Mouse (Mus musculus) adrenal gland, adult 8-10 months (tissue): ENCODE data around the gene Lsm4. TPM values are rescaled to one million over a fixed set of nuclear protein-coding genes. Genes with fewer than 3 reads are reported as not detected.

Experiments used
- total RNA-seq, 4 experiments: library from RNA; stranded (reverse); gene quantifications; 2 replicates each; pipeline ENCODE4 v1.2.4; 2022

Lsm4 gene
- total RNA-seq, 4 experiments from 2014 or later: 81.4 to 101 (median 86.6) TPM

Other genes starting within 250 kb of the Lsm4 start
- gene Crtc1, start 233.7 kb upstream of the Lsm4 start, total RNA-seq: 10 to 100 TPM; 25.3 to 52.7 (median 36.5) TPM
- gene Klhl26, start 196.3 kb upstream of the Lsm4 start, total RNA-seq: 10 to 100 TPM; 27.3 to 35.8 (median 30.6) TPM
- gene Tmem59l, start 185.9 kb upstream of the Lsm4 start, total RNA-seq: 10 to 100 TPM; 27.2 to 44.6 (median 31.0) TPM
- gene Crlf1, start 180.1 kb upstream of the Lsm4 start, total RNA-seq: 1 to 10 TPM in 1 of 4 experiments, under 1 TPM in 2, not detected in 1; 0.51 to 1.5 (median 0.59) TPM
- gene Rex1bd, start 166.5 kb upstream of the Lsm4 start, total RNA-seq: 100 to 1,000 TPM; 126 to 165 (median 148) TPM
- gene Uba52, start 162.4 kb upstream of the Lsm4 start, total RNA-seq: 1,000 to 10,000 TPM; 1,217 to 1,378 (median 1,304) TPM
- gene Fkbp8, start 145.5 kb upstream of the Lsm4 start, total RNA-seq: 100 to 1,000 TPM; 352 to 405 (median 379) TPM
- 10 to 100 TPM; 77.1 to 86.6 (median 80.3) TPM for gene Kxd1, start 145.3 kb upstream of the Lsm4 start, total RNA-seq
- gene Ell, start 133.8 kb upstream of the Lsm4 start, total RNA-seq: 10 to 100 TPM; 25.2 to 38.3 (median 30.3) TPM
- 100 to 1,000 TPM; 124 to 207 (median 158) TPM for gene Isyna1, start 78.9 kb upstream of the Lsm4 start, total RNA-seq
- gene Ssbp4, start 64.4 kb upstream of the Lsm4 start, total RNA-seq: 100 to 1,000 TPM in 2 of 4 experiments, 10 to 100 TPM in 2; 69.3 to 158 (median 120) TPM
- gene Lrrc25, start 57.1 kb upstream of the Lsm4 start, total RNA-seq: 1 to 10 TPM; 1.5 to 4.4 (median 3.2) TPM
- 1 to 10 TPM; 1.8 to 3.5 (median 3.0) TPM for gene Gdf15, start 40.8 kb upstream of the Lsm4 start, total RNA-seq
- 100 to 1,000 TPM; 129 to 163 (median 131) TPM for gene Pgpep1, start 12.9 kb upstream of the Lsm4 start, total RNA-seq
- gene Jund, start 25.7 kb downstream of the Lsm4 start, total RNA-seq: 100 to 1,000 TPM; 187 to 329 (median 253) TPM
- under 1 TPM in 3 of 4 experiments, not detected in 1; 0.07 to 0.09 (median 0.08) TPM for gene Iqcn, start 30.2 kb downstream of the Lsm4 start, total RNA-seq
- gene Gm3336, start 45.3 kb downstream of the Lsm4 start, total RNA-seq: not detected
- gene Pde4c, start 50.5 kb downstream of the Lsm4 start, total RNA-seq: under 1 TPM; 0.26 to 0.86 (median 0.30) TPM
- 10 to 100 TPM; 59.6 to 90.1 (median 74.4) TPM for gene Rab3a, start 81.4 kb downstream of the Lsm4 start, total RNA-seq
- 100 to 1,000 TPM; 106 to 166 (median 126) TPM for gene Mpv17l2, start 87.7 kb downstream of the Lsm4 start, total RNA-seq
- 10 to 100 TPM; 44.0 to 73.8 (median 57.9) TPM for gene Pik3r2, start 103.5 kb downstream of the Lsm4 start, total RNA-seq
- 10 to 100 TPM; 17.8 to 37.7 (median 26.5) TPM for gene Mast3, start 131.8 kb downstream of the Lsm4 start, total RNA-seq
- gene Il12rb1, start 135.2 kb downstream of the Lsm4 start, total RNA-seq: under 1 TPM; 0.11 to 0.75 (median 0.22) TPM
- 10 to 100 TPM; 11.7 to 17.7 (median 14.5) TPM for gene Arrdc2, start 166.5 kb downstream of the Lsm4 start, total RNA-seq
- gene Kcnn1, start 190.0 kb downstream of the Lsm4 start, total RNA-seq: 1 to 10 TPM; 4.2 to 4.7 (median 4.4) TPM
- gene Ccdc124, start 200.7 kb downstream of the Lsm4 start, total RNA-seq: 10 to 100 TPM; 48.5 to 68.7 (median 51.3) TPM
- not detected for gene Slc5a5, start 219.5 kb downstream of the Lsm4 start, total RNA-seq
- gene Rpl18a, start 224.2 kb downstream of the Lsm4 start, total RNA-seq: 1,000 to 10,000 TPM; 1,169 to 1,386 (median 1,259) TPM
- gene Map1s, start 232.7 kb downstream of the Lsm4 start, total RNA-seq: 10 to 100 TPM; 35.7 to 54.1 (median 50.0) TPM